Mouse (Mus musculus): Measurements from ENCODE around the gene Hoxa11.

Gene Hoxa11

DNA sequence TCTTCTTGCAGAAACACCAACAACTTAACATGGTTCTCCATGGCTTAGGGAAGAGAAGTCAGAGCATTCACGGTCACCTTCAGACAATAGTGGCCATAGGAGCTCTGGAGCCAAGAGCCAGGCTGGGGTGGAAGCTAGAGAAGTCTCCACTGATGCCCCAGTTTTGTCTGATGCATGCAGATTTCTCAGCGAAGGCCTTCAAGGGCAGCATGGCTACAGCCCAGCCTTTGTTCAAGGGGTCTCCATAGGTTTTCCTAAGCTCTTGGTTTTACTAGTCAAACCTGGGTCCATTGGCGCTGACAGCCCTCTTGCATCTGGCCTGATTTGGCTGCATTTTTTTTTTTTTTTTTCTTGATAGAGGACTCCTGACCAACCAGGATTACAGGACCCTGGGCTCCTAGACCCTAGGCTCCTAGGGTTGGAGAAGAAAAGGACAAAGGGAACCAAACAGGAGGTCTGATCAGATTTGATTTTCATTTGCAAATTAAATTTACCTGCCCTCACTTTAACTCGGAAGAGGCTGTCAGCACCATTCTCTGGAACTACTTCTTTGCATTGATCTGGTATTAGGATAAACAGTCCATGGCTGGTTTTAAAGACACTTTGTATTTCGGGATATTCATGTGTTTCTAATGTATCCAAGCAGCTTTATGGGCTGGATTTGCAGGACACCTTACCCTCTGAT lies 18.6 kb upstream of the Hoxa11 start:
- DNase-seq, result no peak

DNA sequence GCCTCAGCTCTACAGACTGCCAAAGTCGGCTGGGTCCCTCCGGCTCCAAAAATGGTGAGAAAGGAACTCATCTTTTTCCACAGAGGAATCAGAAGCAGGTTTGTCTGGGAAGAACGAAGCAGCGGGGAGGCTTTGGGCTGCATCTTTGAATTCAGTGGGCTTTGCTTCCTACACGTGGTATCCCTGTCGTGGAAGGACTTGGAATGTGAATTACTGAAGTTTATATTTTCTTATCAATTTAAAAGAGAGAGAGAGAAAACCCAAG lies 17.6 kb upstream of the Hoxa11 start:
- no peak for DNase-seq

DNA sequence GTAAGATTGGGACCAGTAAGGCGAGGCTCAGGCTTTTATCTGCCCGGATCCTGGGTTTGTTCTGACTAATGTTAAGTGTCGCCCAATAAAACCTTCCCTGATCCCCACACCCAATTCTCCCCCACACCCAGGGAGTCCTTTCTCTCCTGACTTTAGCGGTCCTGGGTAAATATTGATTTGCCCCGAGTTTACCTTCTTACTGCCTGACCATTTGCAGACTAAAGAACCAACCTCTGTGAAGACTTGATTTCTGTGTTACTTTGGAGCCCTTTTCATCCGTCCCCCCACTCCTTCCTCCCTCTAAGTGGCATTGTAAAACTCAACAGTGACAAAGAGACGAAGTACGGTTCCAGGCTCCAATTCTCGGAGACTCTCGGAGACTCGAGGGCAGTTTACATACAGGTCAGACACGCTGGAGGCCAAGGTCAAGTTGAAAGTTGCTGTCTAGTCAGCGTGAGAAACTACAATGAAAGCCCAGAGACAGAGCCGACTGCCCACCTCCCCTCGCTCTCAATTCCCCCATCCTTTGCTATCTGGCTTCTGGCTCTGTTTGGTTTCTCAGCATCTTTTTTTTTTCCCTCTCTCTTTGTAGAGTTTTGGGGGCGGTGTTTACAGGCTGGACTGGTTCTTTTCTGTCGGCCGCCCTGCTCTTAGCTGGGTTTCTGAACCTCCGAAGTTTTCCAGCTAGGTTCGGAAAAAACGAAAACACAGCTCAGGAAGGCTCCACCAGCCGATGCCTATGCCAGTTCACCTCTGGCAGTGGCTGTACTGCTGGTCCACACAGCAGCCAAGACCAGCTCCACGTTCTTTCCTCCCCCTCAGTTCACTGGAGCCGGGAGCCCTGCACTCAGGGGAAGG lies 17.1 kb upstream of the Hoxa11 start:
- DNase-seq, result no peak

DNA sequence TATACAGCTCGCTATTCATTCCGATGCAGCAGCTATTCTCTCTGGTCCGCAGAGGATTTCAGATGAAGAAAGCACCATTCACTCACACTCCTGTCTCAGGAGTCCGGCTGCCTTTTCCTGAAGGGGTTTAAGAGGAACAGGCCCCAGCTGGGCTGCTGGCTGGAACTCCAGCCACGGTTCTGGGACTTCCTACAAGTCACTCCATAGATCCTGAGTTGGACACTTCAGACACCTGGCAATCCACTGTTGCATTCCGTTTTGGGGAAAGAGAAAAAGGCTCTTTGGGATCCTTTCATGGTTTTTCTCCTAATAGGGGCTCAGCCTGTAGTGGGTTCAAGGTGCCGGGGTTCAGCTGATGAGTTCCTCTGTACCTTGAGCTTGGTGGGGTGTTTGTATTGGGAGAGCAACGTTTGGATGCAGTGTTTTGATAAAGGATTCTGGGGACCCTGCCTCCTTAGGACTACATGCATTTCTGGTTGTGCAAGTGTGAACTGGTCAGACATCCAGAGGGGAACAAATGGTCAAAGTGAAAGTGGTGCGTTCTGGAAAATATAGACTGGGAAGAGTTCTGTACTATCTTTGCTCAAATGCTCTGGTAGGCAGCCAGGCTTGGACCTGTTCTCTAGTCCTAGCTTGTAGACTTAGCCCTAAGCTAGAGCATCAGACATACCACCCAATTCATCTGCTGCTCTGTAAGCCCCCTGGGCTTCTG lies 16.3 kb upstream of the Hoxa11 start:
- DNase-seq, result no peak

DNA sequence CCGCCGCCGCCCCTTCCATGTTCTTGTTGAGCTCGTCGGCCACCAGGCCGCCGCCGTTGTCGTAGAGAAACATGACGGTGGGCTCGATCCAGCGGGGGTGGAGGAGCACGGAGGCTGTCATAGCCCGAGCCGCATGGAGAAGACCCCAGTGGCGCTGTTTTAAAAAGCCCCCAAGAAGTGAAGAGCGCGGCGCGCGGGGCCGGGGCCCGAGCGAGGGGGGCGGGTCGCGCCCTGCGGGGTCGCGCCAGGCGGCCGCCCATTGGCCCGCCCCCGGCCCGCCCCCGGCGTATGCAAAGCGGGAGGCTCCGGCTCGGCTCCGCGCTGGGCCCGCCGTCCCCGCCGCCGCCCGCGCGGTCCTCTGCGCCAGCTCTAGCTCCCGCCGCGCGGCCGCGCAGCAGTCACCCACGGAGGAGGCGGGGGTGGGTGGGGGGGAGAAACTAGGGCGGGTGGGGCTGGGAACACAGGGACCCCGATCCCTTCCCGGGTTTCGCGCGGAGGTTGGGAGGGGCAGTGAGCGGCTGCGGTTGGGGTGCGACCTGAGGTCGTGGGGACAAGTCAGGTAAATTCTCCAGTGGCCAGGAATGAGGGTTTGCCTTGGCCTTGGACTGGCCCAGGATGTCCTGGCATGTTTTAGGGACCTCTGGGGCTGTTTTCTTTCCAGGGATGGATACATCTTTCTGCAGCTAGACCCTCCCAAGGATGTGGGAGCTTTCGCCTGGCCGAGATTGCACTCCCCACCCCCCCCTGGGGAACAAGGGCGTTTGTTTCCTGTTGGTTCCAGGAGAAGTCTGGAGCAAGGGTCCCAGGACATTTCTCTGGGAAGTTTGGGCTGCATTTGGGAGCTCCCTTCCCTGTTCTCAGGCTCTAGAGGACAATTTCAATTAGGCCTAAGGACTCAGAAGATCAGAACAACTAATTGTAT lies 15.3 kb upstream of the Hoxa11 start, which contains the start of gene Hoxa13:
Gene Hoxa13, minus strand, starts transcription at position 227 of the 922 bp plus-strand sequence.
- DNase-seq, result peak; percentile 66 to 69

DNA sequence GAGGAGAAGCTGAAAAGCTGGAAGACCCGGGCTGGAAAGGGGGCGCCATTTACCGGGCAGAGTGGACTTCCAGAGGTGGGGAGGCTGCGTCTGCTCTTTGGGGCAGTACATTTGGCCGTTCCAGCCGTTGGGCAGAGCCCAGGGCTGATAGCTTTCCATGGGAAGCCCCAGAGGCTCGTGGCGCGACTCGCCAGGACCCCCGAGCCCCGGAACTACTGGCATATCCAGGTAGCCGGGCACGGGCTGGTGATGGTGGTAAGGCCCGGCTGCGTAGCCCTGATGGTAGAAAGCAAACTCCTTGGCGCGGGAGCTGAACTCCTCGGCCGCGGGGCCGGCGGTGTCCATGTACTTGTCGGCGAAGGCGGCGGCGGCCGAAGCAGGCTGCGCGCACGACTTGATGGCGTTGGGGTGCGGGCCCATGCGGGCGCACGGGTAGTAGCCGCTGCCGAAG lies 14.2 kb upstream of the Hoxa11 start:
- DNase-seq, result peak in 1 of 2 experiments; percentile 26

DNA sequence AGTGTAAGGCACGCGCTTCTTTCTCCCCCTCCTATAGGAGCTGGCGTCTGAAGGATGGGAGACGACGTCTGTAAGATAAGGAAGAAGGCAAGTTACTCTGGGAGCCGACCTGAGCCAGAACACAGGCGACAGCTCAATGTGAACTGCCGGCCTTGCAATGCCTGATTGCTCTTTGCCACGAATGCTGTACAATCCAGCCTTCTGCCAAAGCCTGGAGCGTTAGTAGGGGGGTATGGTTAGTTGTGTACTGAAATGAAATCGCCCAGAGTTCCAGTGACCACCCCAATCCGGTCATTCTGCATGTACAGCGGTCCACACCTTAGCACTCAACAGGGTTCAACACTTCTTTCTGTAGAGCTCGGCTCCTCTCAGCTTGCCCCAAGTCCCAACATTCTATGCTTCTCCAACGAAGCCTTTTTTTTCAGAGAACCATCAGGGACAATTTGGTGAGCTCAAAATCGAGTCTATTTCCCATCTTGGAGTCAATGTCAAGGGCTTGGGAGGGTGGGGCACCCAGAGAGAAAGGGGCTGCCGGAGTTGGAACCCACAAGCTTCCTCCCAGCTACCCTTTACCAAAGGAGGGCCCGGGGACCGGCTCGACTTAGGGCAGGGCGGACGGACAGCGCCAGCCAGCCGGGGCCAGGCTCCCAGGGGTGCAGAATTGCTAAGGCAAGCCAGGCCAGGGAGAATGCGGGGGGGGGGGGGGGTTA lies 13.6 kb upstream of the Hoxa11 start:
- DNase-seq, result no peak

DNA sequence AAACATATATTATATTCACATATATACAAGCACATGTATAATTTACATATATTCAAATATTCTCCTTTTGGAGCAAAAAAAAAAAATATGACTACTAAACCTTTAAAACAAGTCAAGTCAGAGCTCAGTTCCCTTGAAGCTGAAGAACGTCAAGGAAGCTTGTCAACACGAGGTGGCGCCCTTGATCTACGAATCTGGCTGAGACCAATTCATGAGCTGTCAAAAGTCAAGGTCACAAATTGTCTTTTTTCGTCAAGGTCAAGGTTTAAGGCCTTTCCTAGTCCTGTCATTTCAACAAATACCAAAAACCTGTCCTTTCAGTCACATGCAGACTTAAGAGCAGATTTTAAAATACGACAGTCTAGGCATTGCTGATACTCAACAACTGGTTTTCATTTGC lies 11.3 kb upstream of the Hoxa11 start:
- peak; percentile 77 to 83 for DNase-seq

DNA sequence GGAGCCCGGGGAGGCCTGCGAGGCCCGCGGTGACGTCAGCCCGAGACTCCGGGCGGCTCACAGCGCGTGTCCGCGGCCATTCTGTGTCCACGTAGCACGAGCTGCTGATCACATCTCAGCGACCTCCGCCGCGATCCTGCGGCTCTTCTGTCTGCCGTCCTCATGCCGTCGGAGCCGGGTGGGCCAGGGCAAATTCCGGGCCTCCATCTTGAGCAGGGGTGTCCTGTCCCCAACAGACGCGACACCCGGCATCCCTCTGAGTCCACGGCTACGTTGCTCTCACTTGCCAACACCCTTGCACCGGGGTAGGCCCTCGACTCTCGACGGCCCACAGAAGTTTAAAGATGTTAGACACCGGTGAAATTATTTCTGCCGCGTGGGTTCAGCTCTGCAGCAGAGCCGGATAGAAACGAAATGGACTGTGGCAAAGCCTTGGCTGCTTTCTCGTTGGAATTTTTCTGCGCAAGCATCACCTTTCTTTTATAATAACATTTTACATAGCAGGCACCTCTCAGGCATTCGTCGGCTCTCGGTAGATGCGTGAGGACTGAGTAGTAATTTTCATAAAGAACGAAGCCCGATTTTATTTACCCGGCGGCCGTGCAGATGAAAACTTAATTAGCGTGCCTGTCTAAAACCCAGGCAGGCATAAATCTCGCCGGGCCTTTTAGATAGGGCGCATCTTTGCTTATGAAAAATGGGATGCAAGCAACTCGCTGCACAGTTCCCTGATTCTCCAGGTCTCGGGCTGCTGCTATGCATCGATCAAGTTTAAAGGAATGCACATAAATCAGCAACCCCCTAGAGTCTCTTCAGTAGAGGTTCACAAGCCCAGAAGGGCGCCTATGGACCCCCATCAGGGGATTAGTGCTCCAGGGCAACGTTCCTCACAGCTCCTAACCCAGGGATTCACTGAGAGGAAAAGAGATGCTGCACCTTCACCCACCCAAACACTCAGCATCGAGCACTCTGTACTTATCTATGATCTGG lies 8.2 kb upstream of the Hoxa11 start:
- no peak for DNase-seq

DNA sequence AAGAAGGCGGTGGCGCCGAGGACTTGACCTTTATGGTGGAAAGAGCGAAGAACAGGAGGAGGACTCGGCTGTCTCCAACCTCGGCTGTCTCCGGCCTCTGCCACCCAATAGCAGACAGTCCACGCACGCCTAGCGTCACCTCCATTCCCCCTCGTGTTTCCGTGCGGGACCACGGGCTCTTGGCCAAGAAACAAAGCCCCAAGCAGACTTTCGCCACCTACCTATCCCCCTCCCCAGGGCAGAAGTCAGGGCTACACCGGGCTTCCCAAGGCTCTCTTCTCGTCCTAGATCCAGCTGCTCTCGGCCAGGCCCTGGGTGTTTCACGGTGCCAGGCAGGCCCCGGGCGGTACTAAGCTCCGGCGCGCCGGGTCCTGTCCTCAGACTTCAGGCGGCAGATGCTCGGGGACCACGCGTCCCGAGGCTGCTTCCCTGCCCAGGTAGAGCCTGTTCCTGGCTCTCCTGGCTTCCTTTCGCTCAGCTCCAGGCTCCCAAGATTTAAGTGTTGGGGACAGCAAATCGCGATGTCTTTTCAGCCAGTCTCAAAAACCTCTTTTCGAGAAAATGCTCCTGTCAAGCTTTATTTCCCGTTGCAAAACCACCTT lies 7.3 kb upstream of the Hoxa11 start:
- no peak for DNase-seq

DNA sequence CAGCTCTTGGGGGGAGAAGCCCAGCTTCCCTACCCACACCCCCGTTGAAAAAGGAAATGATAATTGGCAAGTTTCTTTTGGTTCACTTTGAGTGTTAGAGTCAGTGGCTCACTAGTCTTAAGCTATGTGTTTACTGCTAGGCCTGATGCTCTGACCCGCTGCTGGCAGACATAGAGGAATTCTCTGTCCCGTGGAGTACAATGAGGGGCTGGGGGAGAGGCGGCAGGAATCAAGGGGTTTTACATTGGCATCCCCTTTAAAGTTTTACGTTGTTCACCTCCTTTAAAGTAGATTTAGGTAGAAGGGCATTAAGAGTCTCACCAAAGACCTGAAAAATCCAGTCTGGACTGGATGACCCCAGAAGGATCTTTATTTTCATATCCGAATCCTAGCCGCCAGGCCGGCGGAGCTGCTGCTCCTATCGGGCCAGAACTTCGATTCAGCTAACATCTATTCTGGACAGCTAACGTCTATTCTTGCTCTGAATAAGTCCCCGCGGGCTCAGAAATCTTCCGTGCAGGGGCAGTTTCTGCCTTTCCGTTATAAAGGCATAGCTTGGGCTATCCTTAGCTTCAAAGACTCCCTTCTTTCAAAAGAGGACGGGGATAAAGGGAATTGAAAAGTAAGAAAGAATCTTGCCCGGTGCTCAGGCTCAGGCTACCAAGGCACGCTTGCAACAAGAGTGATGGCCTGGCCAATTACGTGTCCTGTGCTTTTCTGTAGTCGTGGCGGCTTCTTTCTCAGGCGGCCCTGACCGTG lies 6.6 kb upstream of the Hoxa11 start:
- DNase-seq, result no peak

DNA sequence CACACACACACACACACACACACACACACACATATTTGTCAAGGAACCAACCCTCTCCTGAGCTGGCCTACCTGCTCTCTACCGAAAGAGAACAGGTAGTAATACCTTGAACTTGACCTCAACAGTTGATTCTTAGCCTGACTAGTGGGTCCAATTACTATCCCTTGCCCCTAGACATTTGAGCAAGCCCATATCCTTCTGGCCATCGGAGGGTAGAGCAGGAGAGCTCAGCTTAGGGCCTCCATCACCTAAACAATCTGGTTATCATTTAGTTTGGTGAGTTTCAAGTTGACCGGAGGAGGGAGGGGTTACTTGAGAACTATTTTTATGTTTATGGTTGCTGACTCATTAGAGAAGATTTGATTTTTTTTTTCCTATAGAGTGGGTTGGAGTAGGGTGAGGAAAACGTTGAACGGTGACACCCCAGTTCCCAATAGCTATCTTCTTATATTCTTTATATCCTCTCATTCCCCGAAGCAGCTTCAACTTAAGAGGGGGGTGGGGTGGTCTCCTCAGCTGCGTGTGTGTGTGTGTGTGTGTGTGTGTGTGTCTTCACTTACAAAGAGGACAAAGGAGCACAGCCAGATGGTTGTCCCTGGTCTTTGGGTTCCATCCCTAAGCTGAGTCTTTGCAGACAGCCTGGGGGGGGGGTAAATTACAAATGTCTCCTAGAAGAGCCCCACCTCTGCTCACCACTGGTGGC lies 5.7 kb upstream of the Hoxa11 start:
- DNase-seq, result no peak

DNA sequence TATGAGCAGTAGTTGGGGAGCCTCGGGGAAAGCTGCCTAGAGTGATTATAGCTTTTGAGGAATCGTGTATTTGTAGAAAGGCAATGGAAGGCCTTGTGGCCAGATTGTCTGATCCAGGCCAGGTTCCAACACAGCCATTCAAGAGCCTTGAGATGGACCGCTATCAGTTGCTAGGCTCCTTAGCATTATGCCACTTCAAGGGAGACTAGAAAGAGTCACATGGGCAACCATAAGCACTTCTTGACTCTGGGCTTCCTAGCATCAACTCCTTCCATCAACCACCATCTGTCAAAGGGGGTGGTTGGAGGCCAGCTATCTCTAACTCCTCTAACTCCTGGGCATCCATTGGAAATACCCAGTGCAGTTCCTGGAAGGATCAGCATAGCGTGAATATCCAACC lies 4.2 kb upstream of the Hoxa11 start:
- no peak for DNase-seq

DNA sequence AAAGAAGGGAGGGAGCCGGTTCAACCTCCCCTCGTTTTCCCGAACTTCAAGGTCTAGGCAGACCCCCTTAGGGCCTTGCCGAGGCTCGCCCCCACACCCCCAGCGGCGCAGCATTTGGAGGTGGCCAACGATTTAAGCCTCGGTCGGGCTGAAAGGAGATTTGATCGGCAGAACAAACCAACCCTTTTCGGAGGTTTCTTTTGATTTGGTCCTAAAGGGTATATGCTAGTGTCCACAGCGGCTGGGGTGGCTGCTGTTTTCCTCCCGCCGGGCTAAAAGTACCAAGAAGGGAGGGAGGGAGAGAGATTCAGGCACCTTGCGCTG lies 3.8 kb upstream of the Hoxa11 start:
- no peak for DNase-seq

DNA sequence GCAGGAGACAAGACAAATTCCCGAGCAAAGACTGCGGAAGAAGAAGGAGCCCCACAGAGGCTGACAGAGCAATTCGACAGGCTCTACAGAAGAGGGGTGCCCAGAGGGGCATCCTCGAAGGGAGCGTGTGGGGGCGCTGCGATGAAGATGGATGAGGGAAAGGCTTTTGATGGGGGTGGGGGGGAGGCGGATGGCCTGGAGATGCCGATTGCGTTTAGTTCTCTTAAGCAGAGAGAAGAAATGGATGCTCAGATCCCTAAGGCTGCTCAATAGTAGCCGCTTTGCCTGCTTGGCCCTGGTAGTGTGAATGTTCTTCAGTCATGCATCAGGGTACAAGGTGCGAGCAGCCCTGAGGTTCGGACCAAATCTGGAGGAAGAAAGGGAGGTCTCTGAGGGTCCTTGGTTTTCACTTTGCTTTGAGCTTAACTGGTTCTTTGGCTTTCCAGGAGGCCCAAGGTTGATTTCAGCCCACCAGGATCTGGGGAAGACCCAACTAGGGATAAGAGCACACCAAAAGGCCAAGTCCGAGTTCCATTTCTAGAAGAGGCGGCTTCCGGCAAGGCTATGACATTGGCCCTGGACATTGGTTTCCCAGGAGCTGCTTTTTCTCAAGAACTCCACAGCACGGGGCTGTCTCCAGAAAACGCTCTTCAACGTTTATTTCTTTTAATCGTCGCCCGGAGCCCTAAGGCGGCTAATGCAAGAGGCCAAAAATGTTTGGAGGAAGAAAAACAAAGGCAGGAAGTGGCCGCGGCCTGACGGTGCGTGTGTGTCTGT lies 3.2 kb upstream of the Hoxa11 start:
- no peak for DNase-seq

DNA sequence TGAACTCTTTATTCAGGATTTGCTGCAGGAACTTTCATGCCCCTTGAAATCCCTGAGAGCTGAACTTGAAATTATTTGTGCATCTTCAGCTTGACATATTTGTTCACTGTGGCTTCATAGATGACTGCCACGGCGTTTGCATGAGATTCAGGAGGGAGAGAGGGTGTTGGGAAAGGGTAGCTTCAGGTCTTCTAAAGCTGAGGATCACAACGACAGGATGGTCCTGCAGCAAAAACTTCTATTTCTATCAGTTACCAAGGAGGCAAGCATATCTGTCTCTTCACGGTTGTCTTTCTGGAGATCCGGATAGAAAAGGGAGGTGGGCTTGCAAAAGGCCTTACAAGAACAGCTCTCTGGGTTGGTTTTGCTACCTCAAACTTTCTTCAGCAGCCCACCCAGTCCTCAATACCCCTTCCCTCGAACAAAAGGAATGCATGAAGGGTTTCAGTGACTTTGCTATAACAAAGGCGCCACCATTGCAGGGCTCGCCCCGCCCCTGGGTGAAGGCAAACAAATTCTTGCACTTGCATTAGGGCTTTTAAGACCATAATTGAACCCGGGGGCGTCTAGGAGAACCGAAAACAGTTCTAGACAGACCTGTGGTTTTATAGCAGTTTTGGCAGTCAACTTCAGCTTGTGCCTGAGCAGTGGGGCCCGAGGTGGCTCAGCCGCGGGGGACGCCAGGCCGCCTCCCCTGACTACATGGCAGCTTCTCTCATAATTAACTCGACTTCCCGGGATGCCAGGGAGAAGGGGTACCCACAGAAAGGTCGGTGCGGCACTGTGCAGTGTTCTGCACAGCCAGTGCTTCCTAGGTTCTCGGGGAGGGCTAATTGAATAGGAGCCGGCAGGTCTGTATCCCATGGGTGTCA lies 2.4 kb upstream of the Hoxa11 start:
- DNase-seq, result no peak

DNA sequence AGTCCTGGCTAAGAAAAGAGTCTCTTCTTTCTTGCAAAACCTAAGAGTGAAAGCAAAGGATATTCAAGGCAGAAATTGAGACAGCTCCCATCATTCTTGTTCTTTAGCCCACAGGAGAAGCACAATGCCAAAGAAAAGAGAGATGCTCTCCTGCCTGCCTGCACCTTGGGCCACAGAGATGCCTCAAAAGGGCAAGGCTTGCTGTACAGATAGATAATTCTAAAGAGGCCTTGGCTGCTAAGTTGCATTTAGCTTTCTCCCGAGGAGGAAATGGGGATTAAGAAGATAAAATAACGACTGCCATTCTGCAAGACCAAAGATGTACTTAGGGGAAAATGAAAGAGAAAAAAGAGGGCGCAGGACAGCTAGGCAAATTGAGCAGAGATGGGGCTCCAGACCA lies 1.3 kb upstream of the Hoxa11 start:
- no peak for DNase-seq
